Comparison of ENCODE assay signal across 7 mouse cellular contexts in genomic region chr11:33931836-33932385, GRCm38 (mm10). TPM values are rescaled to one million over a fixed set of nuclear protein-coding genes. Genes with fewer than 3 reads are reported as not detected.
A peak's percentile ranks its signal among the peaks of the same experiment; 100 is the strongest.
DNase-seq lines count a peak whose midpoint lies in the region; ATAC-seq and TF ChIP-seq lines count a peak whose summit lies in the region.

No protein-coding gene starts in this region.

- intact Hi-C loops in left cerebral cortex, postnatal 36 days (cut with DNase I) = no loop called here

- H3K36me3 ChIP-seq in MEL (ENCODE audit: control insufficient read depth in 1 of 2, insufficient read depth in 2 of 2, low read length in 2 of 2) = peaks cover 0 to 28% of the 10 kb centered on the region in 2 experiments; a peak in 2 of 4 replicates

- H3K4me3 ChIP-seq in MEL (ENCODE audit: control insufficient read depth in 1 of 2, insufficient read depth in 1 of 2, low read depth in 2 of 2, low read length in 2 of 2) = peak overlapping the region in 1 of 2 experiments; percentile 56; a peak in 2 of 4 replicates
- peak overlapping the region; percentile 36 for H3K4me3 ChIP-seq in lung, adult 2 months (replicated peaks; ENCODE audit: extremely low read depth, low read depth, low read length)

- H3K27ac ChIP-seq in MEL (ENCODE audit: control insufficient read depth, low read depth, low read length) = peak overlapping the region; percentile 23; the same call in 1 of the 2 replicates

- TF ChIP-seq RAD21 in MEL (IDR thresholded peaks at IDR 0.05; ENCODE audit: low read depth, low read length) = no peak

- no peak for TF ChIP-seq POLR2A in MEL (IDR thresholded peaks at IDR 0.05; ENCODE audit: control insufficient read depth in 1 of 2, insufficient read depth in 1 of 2, low read depth in 1 of 2, low read length in 2 of 2, poor library complexity in 1 of 2)
- TF ChIP-seq POLR2A in lung, adult 2 months (IDR thresholded peaks at IDR 0.05; ENCODE audit: borderline replicate concordance, extremely low read depth, low read depth, low read length) = no peak

- H3K4me1 ChIP-seq in MEL (ENCODE audit: control insufficient read depth in 1 of 2, insufficient read depth in 2 of 2, low read length in 2 of 2) = peaks cover 22 to 37% of the 10 kb centered on the region in 2 experiments
- H3K4me1 ChIP-seq in lung, adult 2 months (ENCODE audit: control insufficient read depth, insufficient read depth, low read length) = peaks cover 3% of the 10 kb centered on the region; the same call in 1 of the 2 replicates

- H3K9me3 ChIP-seq in MEL (replicated peaks; ENCODE audit: insufficient read depth, low read length) = no peaks in the 10 kb centered on the region

- no peaks in the 10 kb centered on the region for H3K27me3 ChIP-seq in MEL (ENCODE audit: control insufficient read depth in 1 of 2, insufficient read depth in 2 of 2, low read length in 2 of 2)

- TF ChIP-seq CTCF in MEL (IDR thresholded peaks at IDR 0.05 in 2 of 3, conservative IDR thresholded peaks at IDR 0.05 in 1 of 3; ENCODE audit: control insufficient read depth in 1 of 3, insufficient read depth in 1 of 3, low read depth in 2 of 3, low read length in 3 of 3, poor library complexity in 1 of 3, severe bottlenecking in 1 of 3) = no peak
- TF ChIP-seq CTCF in lung, adult 2 months (IDR thresholded peaks at IDR 0.05; ENCODE audit: insufficient read depth, low read length) = no peak

- no peak overlapping the region for H3K9ac ChIP-seq in MEL (ENCODE audit: control insufficient read depth, low read depth, low read length, poor library complexity, severe bottlenecking)

- no peak for TF ChIP-seq EP300 in MEL (IDR thresholded peaks at IDR 0.05; ENCODE audit: low read depth in 1 of 2, low read length in 2 of 2)

- peak; percentile 83 for DNase-seq in MEL (ENCODE audit: low read depth, low spot score)
- DNase-seq in lung, adult 2 months = no peak
- DNase-seq in spleen, adult 12 weeks (ENCODE audit: low spot score) = peak; percentile 29
- DNase-seq in left cerebral cortex, postnatal 36 days (ENCODE audit: low spot score in 2 of 2) = no peak
- DNase-seq in layer of hippocampus, adult 18-20 months (ENCODE audit: low spot score in 2 of 2) = no peak

- 15% methylated on average over 10 of the region's 10 CpGs for whole genome bisulfite sequencing in lung, adult 2 months

- no peaks in the 10 kb centered on the region for H3K79me2 ChIP-seq in MEL (ENCODE audit: control insufficient read depth, insufficient read depth, low read length, poor library complexity)

- ATAC-seq in CD4-positive, CD25-positive, alpha-beta regulatory T cell, adult 4 months = peak; percentile 64
- ATAC-seq in inflammation-experienced regulatory T-cells, adult 6 months = peak; percentile 55

TF ChIP-seq in MEL, 35 proteins besides CTCF, POLR2A, EP300 and RAD21:
- TF ChIP-seq ZKSCAN1 (IDR thresholded peaks at IDR 0.05; ENCODE audit: low read depth, low read length) (no peak), USF2 (IDR thresholded peaks at IDR 0.05; ENCODE audit: borderline replicate concordance in 1 of 2, insufficient read depth in 1 of 2, low read depth in 1 of 2, low read length in 2 of 2) (no peak), GABPA (IDR thresholded peaks at IDR 0.05; ENCODE audit: low read depth, low read length) (no peak), TAL1 (IDR thresholded peaks at IDR 0.05; ENCODE audit: low read length) (no peak), MYC (IDR thresholded peaks at IDR 0.05; ENCODE audit: low read depth, low read length) (no peak), ZNF384 (IDR thresholded peaks at IDR 0.05; ENCODE audit: low read depth, low read length) (no peak), KAT2A (conservative IDR thresholded peaks at IDR 0.05; ENCODE audit: low read depth, low read length) (no peak), TCF12 (IDR thresholded peaks at IDR 0.05; ENCODE audit: low read depth, low read length) (no peak), MYB (IDR thresholded peaks at IDR 0.05; ENCODE audit: low read depth, low read length) (no peak), JUND (IDR thresholded peaks at IDR 0.05; ENCODE audit: low read depth, low read length) (no peak), SMC3 (IDR thresholded peaks at IDR 0.05; ENCODE audit: low read depth, low read length) (no peak), MAFK (IDR thresholded peaks at IDR 0.05; ENCODE audit: borderline replicate concordance, low read depth, low read length) (no peak), HCFC1 (IDR thresholded peaks at IDR 0.05; ENCODE audit: low read depth, low read length) (no peak), USF1 (IDR thresholded peaks at IDR 0.05; ENCODE audit: low read depth, low read length) (no peak), ZC3H11A (IDR thresholded peaks at IDR 0.05; ENCODE audit: low read depth, low read length) (no peak), POLR2AphosphoS2 (IDR thresholded peaks at IDR 0.05; ENCODE audit: low read length) (no peak), POLR2AphosphoS5 (IDR thresholded peaks at IDR 0.05; ENCODE audit: borderline replicate concordance, low read depth, low read length) (no peak), MAX (IDR thresholded peaks at IDR 0.05; ENCODE audit: low read length) (no peak), TBP (IDR thresholded peaks at IDR 0.05; ENCODE audit: low read depth, low read length) (no peak), SIN3A (IDR thresholded peaks at IDR 0.05; ENCODE audit: low read length) (no peak), MXI1 (IDR thresholded peaks at IDR 0.05; ENCODE audit: low read depth, low read length) (0 out of 2 replicates have a peak, but pooled peaks have one; percentile 13), CHD1 (IDR thresholded peaks at IDR 0.05; ENCODE audit: low read depth, low read length) (no peak), NRF1 (IDR thresholded peaks at IDR 0.05; ENCODE audit: insufficient read depth, low read depth, low read length, poor library complexity, severe bottlenecking) (no peak), UBTF (IDR thresholded peaks at IDR 0.05; ENCODE audit: borderline replicate concordance, insufficient read depth, low read depth, low read length) (no peak), MAZ (IDR thresholded peaks at IDR 0.05; ENCODE audit: low read depth, low read length) (peak; percentile 56; the same call in 1 of the 2 replicates), GATA1 (IDR thresholded peaks at IDR 0.05; ENCODE audit: low read depth, low read length) (0 out of 2 replicates have a peak, but pooled peaks have one; percentile 8), MEF2A (IDR thresholded peaks at IDR 0.05; ENCODE audit: extremely low read depth, insufficient replicate concordance, low read depth, low read length, poor library complexity, severe bottlenecking) (no peak), ELF1 (IDR thresholded peaks at IDR 0.05; ENCODE audit: low read depth, low read length) (no peak), ETS1 (IDR thresholded peaks at IDR 0.05; ENCODE audit: low read depth, low read length) (peak; percentile 54), E2F4 (IDR thresholded peaks at IDR 0.05; ENCODE audit: borderline replicate concordance, low read depth, low read length) (no peak), CHD2 (IDR thresholded peaks at IDR 0.05; ENCODE audit: low read length) (no peak), RCOR1 (IDR thresholded peaks at IDR 0.05; ENCODE audit: low read depth, low read length) (no peak), ZMIZ1 (IDR thresholded peaks at IDR 0.05; ENCODE audit: low read depth, low read length) (0 out of 2 replicates have a peak, but pooled peaks have one; percentile 36), BHLHE40 (IDR thresholded peaks at IDR 0.05; ENCODE audit: borderline replicate concordance, low read depth, low read length) (no peak), NELFE (IDR thresholded peaks at IDR 0.05; ENCODE audit: low read depth, low read length) (0 out of 2 replicates have a peak, but pooled peaks have one; percentile 9)

RNA-seq across cellular contexts. Expression of gene Kcnmb1, which starts 30.9 kb away (rescaled TPM):
- polyA plus RNA-seq in CD4-positive, CD25-positive, alpha-beta regulatory T cell, adult 4 months (2017; shearing (Covaris generic)) = 1 to 10 TPM in 1 of 2 experiments, under 1 TPM in 1; 0.79 to 1.0 TPM
- total RNA-seq in MEL (2012; rRNA removed) = 0.42 and 0.85 TPM in 2 replicates
- polyA plus RNA-seq in MEL (2012; ENCODE audit: insufficient read depth in 1 of 2, insufficient read length in 2 of 2, low read depth in 1 of 2, low replicate concordance in 2 of 2, missing spikeins in 1 of 2) = under 1 TPM in 1 of 2 experiments, not detected in 1; 0.15 TPM
- 1 to 10 TPM in 1 of 3 experiments, under 1 TPM in 2; 0.53 to 1.6 (median 0.66) TPM for polyA plus RNA-seq in inflammation-experienced regulatory T-cells, adult 6 months (2017; shearing (Covaris generic))
- 1.9 and 3.6 TPM in 2 replicates for polyA plus RNA-seq in lung, adult 2 months (2012; rRNA removed)
- under 1 TPM; 0.32 to 0.43 TPM for total RNA-seq in left cerebral cortex, postnatal 36 days (2021)
- under 1 TPM; 0.27 to 0.28 TPM for total RNA-seq in layer of hippocampus, adult 18-20 months (2021)

Comparison
In these comparisons a context has a peak if more than half of its experiments do, and no peak if none do; other contexts are left out.
1. DNase-seq: peak in MEL (single experiment) and spleen, adult 12 weeks (single experiment); none in lung, adult 2 months (single experiment), left cerebral cortex, postnatal 36 days (0 of 2) and layer of hippocampus, adult 18-20 months (0 of 2).